Mouse (Mus musculus) ES-E14 (cell line): ENCODE measurements around the gene Slc25a19.

Experiments
- CHD2 ChIP-seq: IDR thresholded peaks from 2 replicates; pipeline ENCODE4 v1.6.1; 2014; ENCODE audit warnings: mild to moderate bottlenecking, low read depth, low read length, inconsistent platforms
- HCFC1 ChIP-seq: IDR thresholded peaks from 2 replicates; pipeline ENCODE4 v1.6.1; 2012; ENCODE audit warnings: low read length, inconsistent platforms, borderline replicate concordance; ENCODE audit not compliant: insufficient read depth

- TF ChIP-seq CHD2, result no peak
- TF ChIP-seq HCFC1, result no peak
Measured at GRCm38 (mm10) chr11:115636960-115637359, 8.9 kb upstream of the Slc25a19 start.
